Mouse (Mus musculus): ENCODE measurements around the gene Rad9b. TPM values are rescaled to one million over a fixed set of nuclear protein-coding genes. Genes with fewer than 3 reads are reported as not detected.

The Rad9b gene
- polyA plus RNA-seq, 1 experiment from 2014 or later, result 16.2 TPM

DNA sequence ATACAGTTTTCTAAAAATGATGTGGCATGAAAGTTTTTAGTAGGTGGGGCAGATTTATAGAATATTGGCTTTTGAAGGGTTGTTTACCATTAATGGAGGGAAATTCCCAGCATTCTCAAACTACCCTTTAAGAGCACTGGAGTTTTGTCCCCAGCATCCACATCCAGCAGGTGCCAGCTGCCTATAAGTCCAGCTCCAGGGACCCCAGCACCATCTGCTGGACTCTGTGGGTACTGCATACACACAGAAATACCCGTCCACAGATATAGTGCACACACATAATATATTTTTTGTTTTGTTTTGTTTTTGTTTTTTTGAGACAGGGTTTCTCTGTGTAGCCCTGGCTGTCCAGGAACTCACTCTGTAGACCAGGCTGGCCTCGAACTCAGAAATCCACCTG is 39.9 kb upstream of the Rad9b start:
- ATAC-seq (ENCODE audit: low FRiP score) (no peak), DNase-seq (ENCODE audit: low spot score) (peak; percentile 80)
- Histone ChIP-seq H3K9me3 (ENCODE audit: control insufficient read depth, low read length) (no peaks in the 10 kb centered on the region), H3K4me2 (replicated peaks) (no peak overlapping the region), H3K4me3 (replicated peaks; ENCODE audit: low read length) (no peak overlapping the region), H3K9ac (no peak overlapping the region), H3K27me3 (ENCODE audit: control insufficient read depth, insufficient read depth, low read length) (no peaks in the 10 kb centered on the region), H3K4me1 (replicated peaks; ENCODE audit: control insufficient read depth, insufficient read depth, low read length) (peaks cover 7% of the 10 kb centered on the region), H3K36me3 (replicated peaks; ENCODE audit: control insufficient read depth, insufficient read depth) (peaks cover 27% of the 10 kb centered on the region), H3K27ac (no peak overlapping the region)
- 51% methylated on average over 2 of the region's 2 CpGs for WGBS

GRCm38 (mm10) chr5:122392227-122393004 is 38.4 kb upstream of the Rad9b start:
- ATAC-seq (ENCODE audit: low FRiP score), result peak; percentile 57; the same call in 1 of the 2 replicates
- WGBS, result 18% methylated on average over 19 of the region's 19 CpGs

GRCm38 (mm10) chr5:122391786-122392180 is 37.8 kb upstream of the Rad9b start, which contains the start of gene Arpc3:
Gene Arpc3, plus strand, starts transcription at chr5:122391878.
- H3K27me3 ChIP-seq (ENCODE audit: control insufficient read depth, insufficient read depth, low read length), result no peaks in the 10 kb centered on the region
- peak within 1 kb of the TSS; percentile 92 for H3K9ac ChIP-seq
- peak within 1 kb of the TSS; percentile 91 for H3K4me2 ChIP-seq (replicated peaks)
- H3K4me1 ChIP-seq (replicated peaks; ENCODE audit: control insufficient read depth, insufficient read depth, low read length), result peaks cover 7% of the 10 kb centered on the region
- peak within 1 kb of the TSS; percentile 91 for H3K4me3 ChIP-seq (replicated peaks; ENCODE audit: low read length)
- peaks cover 6% of the 10 kb centered on the region for H3K36me3 ChIP-seq (replicated peaks; ENCODE audit: control insufficient read depth, insufficient read depth)
- peak within 1 kb of the TSS; percentile 69 for H3K27ac ChIP-seq
- H3K9me3 ChIP-seq (ENCODE audit: control insufficient read depth, low read length), result no peaks in the 10 kb centered on the region
- DNase-seq (ENCODE audit: low spot score) (peak; percentile 97), ATAC-seq (ENCODE audit: low FRiP score) (peak; percentile 89)
- under 1% methylated on average over 39 of the region's 39 CpGs for WGBS

More at GRCm38 (mm10) chr5:122392227-122393004, 38.4 kb upstream of the Rad9b start:
- Histone ChIP-seq H3K4me1 (replicated peaks; ENCODE audit: control insufficient read depth, insufficient read depth, low read length) (peaks cover 7% of the 10 kb centered on the region), H3K4me2 (replicated peaks) (peak overlapping the region; percentile 91), H3K4me3 (replicated peaks; ENCODE audit: low read length) (peak overlapping the region; percentile 91), H3K9me3 (ENCODE audit: control insufficient read depth, low read length) (no peaks in the 10 kb centered on the region), H3K27ac (peak overlapping the region; percentile 69), H3K27me3 (ENCODE audit: control insufficient read depth, insufficient read depth, low read length) (no peaks in the 10 kb centered on the region), H3K36me3 (replicated peaks; ENCODE audit: control insufficient read depth, insufficient read depth) (peaks cover 12% of the 10 kb centered on the region), H3K9ac (peak overlapping the region; percentile 92)
- no peak for DNase-seq (ENCODE audit: low spot score)

DNA sequence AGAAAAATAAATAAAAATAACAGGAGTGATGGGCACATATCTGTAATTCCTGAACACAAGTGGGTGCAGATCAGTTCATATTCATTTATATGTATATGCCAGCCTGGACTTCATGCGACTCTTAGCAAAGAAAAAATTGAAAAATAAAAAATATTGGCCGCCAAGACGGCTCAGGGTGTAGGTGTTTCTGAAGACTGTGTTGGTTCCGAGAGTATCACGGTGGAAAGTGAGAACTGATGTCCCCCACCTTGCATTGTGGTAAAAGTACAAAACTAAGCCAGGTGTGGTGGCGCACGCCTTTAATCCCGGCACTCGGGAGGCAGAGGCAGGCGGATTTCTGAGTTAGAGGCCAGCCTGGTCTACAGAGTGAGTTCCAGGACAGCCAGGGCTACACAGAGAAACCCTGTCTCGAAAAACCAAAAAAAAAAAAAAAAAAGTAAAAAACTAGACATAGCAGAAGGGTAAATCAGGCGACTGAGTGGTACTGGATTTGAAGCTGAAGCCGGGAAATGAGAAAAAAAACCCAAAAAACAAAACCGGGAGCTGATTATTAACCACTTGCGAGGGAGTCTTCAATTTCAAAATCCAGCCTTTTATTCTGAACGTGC is 37.2 kb upstream of the Rad9b start:
- ATAC-seq (ENCODE audit: low FRiP score), result no peak
- peak overlapping the region; percentile 32 for H3K27ac ChIP-seq
- WGBS, result 53% methylated on average over 15 of the region's 16 CpGs
- no peaks in the 10 kb centered on the region for H3K27me3 ChIP-seq (ENCODE audit: control insufficient read depth, insufficient read depth, low read length)
- H3K9me3 ChIP-seq (ENCODE audit: control insufficient read depth, low read length), result no peaks in the 10 kb centered on the region
- 0 out of 2 replicates have a peak, but pooled peaks cover 3% of the 10 kb centered on the region for H3K36me3 ChIP-seq (replicated peaks; ENCODE audit: control insufficient read depth, insufficient read depth)
- peak overlapping the region; percentile 91 for H3K4me3 ChIP-seq (replicated peaks; ENCODE audit: low read length)
- H3K9ac ChIP-seq, result peak overlapping the region; percentile 92; the same call in 1 of the 2 replicates
- peak overlapping the region; percentile 91 for H3K4me2 ChIP-seq (replicated peaks)
- no peak for DNase-seq (ENCODE audit: low spot score)
- peaks cover 7% of the 10 kb centered on the region for H3K4me1 ChIP-seq (replicated peaks; ENCODE audit: control insufficient read depth, insufficient read depth, low read length)

GRCm38 (mm10) chr5:122390671-122391070 is 36.6 kb upstream of the Rad9b start:
- no peaks in the 10 kb centered on the region for H3K9me3 ChIP-seq (ENCODE audit: control insufficient read depth, low read length)
- H3K4me1 ChIP-seq (replicated peaks; ENCODE audit: control insufficient read depth, insufficient read depth, low read length), result peaks cover 7% of the 10 kb centered on the region
- DNase-seq (ENCODE audit: low spot score) (no peak), ATAC-seq (ENCODE audit: low FRiP score) (no peak)
- H3K4me2 ChIP-seq (replicated peaks), result no peak overlapping the region
- no peaks in the 10 kb centered on the region for H3K27me3 ChIP-seq (ENCODE audit: control insufficient read depth, insufficient read depth, low read length)
- no peak overlapping the region for H3K9ac ChIP-seq
- H3K27ac ChIP-seq, result no peak overlapping the region
- 0 out of 2 replicates have a peak, but pooled peaks cover 3% of the 10 kb centered on the region for H3K36me3 ChIP-seq (replicated peaks; ENCODE audit: control insufficient read depth, insufficient read depth)
- no peak overlapping the region for H3K4me3 ChIP-seq (replicated peaks; ENCODE audit: low read length)

- peaks cover 7% of the 10 kb centered on the region for H3K4me1 ChIP-seq (replicated peaks; ENCODE audit: control insufficient read depth, insufficient read depth, low read length)
Measured at GRCm38 (mm10) chr5:122390006-122390405, 36.0 kb upstream of the Rad9b start.

DNA sequence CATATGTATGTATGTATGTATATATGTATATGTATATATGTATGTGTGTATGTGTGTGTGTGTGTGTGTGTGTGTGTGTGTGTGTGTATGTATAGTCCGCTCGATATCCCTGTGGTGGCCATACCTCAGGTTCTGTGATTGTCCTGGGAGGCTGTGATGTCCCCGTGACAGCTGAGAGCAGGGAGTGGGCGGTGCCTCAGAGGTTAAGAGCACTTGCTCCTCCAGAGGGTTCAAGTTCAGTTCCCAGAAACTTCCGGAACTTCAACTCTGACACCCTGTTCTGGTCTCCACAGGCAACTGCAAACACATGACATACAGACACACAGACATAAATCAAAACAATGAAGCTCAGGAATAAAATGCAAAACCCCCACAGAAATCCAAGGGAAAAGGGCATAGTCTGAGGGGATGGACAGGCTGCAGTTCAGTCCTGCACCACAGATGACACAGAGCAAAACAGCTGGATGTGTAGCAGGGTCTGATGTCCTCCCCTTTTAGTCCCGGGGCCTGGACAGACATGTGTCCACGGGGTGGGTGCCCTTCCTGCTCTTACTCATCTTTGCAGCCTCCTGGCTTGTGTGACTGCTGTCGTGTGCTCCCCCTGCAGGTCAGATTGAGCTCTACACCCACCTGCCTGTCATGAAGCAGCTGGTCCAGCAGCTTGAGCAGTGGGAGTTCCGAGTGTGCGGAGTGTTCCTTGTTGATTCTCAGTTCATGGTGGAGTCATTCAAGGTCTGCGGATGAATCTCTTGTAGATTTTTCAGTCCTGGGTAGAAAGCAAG is 25.5 kb upstream of the Rad9b start:
- no peak overlapping the region for H3K9ac ChIP-seq
- H3K27ac ChIP-seq, result no peak overlapping the region
- H3K4me2 ChIP-seq (replicated peaks), result no peak overlapping the region
- 53% methylated on average over 11 of the region's 11 CpGs for WGBS
- no peak for ATAC-seq (ENCODE audit: low FRiP score)
- peaks cover 61% of the 10 kb centered on the region for H3K36me3 ChIP-seq (replicated peaks; ENCODE audit: control insufficient read depth, insufficient read depth)
- peak; percentile 84 for DNase-seq (ENCODE audit: low spot score)
- H3K9me3 ChIP-seq (ENCODE audit: control insufficient read depth, low read length), result no peaks in the 10 kb centered on the region
- no peaks in the 10 kb centered on the region for H3K4me1 ChIP-seq (replicated peaks; ENCODE audit: control insufficient read depth, insufficient read depth, low read length)
- H3K4me3 ChIP-seq (replicated peaks; ENCODE audit: low read length), result no peak overlapping the region
- H3K27me3 ChIP-seq (ENCODE audit: control insufficient read depth, insufficient read depth, low read length), result no peaks in the 10 kb centered on the region

More at GRCm38 (mm10) chr5:122390006-122390405, 36.0 kb upstream of the Rad9b start:
- ATAC-seq (ENCODE audit: low FRiP score), result no peak
- no peak overlapping the region for H3K4me2 ChIP-seq (replicated peaks)
- H3K4me3 ChIP-seq (replicated peaks; ENCODE audit: low read length), result no peak overlapping the region
- 94% methylated on average over 5 of the region's 5 CpGs for WGBS
- H3K27me3 ChIP-seq (ENCODE audit: control insufficient read depth, insufficient read depth, low read length), result no peaks in the 10 kb centered on the region
- H3K27ac ChIP-seq, result no peak overlapping the region
- H3K9ac ChIP-seq, result no peak overlapping the region
- H3K36me3 ChIP-seq (replicated peaks; ENCODE audit: control insufficient read depth, insufficient read depth), result 0 out of 2 replicates have a peak, but pooled peaks cover under 1% of the 10 kb centered on the region
- no peaks in the 10 kb centered on the region for H3K9me3 ChIP-seq (ENCODE audit: control insufficient read depth, low read length)
- DNase-seq (ENCODE audit: low spot score), result no peak

- H3K9ac ChIP-seq, result no peak overlapping the region
- DNase-seq (ENCODE audit: low spot score) (no peak), ATAC-seq (ENCODE audit: low FRiP score) (no peak)
- WGBS, result 96% methylated on average over 12 of the region's 12 CpGs
- H3K36me3 ChIP-seq (replicated peaks; ENCODE audit: control insufficient read depth, insufficient read depth), result peaks cover 64% of the 10 kb centered on the region
- no peak overlapping the region for H3K4me2 ChIP-seq (replicated peaks)
- H3K4me1 ChIP-seq (replicated peaks; ENCODE audit: control insufficient read depth, insufficient read depth, low read length), result peaks cover 4% of the 10 kb centered on the region
- H3K27ac ChIP-seq, result no peak overlapping the region
- no peaks in the 10 kb centered on the region for H3K27me3 ChIP-seq (ENCODE audit: control insufficient read depth, insufficient read depth, low read length)
- no peaks in the 10 kb centered on the region for H3K9me3 ChIP-seq (ENCODE audit: control insufficient read depth, low read length)
- H3K4me3 ChIP-seq (replicated peaks; ENCODE audit: low read length), result no peak overlapping the region
Measured at GRCm38 (mm10) chr5:122378171-122378570, 24.1 kb upstream of the Rad9b start.

Measured in hindbrain, embryonic 14.5 days (tissue).